Mouse (Mus musculus) ES-E14 (cell line): ENCODE measurements around the gene Uck2.

Source experiments
- CHD2 ChIP-seq: IDR thresholded peaks from 2 replicates; pipeline ENCODE4 v1.6.1; 2014; ENCODE audit warnings: mild to moderate bottlenecking, low read depth, low read length, inconsistent platforms
- HCFC1 ChIP-seq: IDR thresholded peaks from 2 replicates; pipeline ENCODE4 v1.6.1; 2012; ENCODE audit warnings: low read length, inconsistent platforms, borderline replicate concordance; ENCODE audit not compliant: insufficient read depth
- MAFK ChIP-seq: IDR thresholded peaks from 2 replicates; pipeline ENCODE4 v1.6.1; 2014; ENCODE audit warnings: mild to moderate bottlenecking, low read depth, low read length, inconsistent platforms; ENCODE audit not compliant: insufficient read depth
- ZC3H11A ChIP-seq: IDR thresholded peaks from 2 replicates; pipeline ENCODE4 v1.6.1; 2012; ENCODE audit warnings: low read depth, mild to moderate bottlenecking, inconsistent platforms, low read length, borderline replicate concordance
- ZNF384 ChIP-seq: IDR thresholded peaks from 2 replicates; pipeline ENCODE4 v1.6.1; 2012; ENCODE audit warnings: low read depth, low read length, inconsistent platforms

- TF ChIP-seq ZNF384 (no peak), HCFC1 (no peak), CHD2 (no peak), MAFK (no peak), ZC3H11A (no peak)
Measured at GRCm38 (mm10) chr1:167261750-167262149, 23.4 kb downstream of the Uck2 start.
